Mouse (Mus musculus) midbrain, postnatal 0 days (tissue): ENCODE data around the gene Lrriq4. TPM values are rescaled to one million over a fixed set of nuclear protein-coding genes. Genes with fewer than 3 reads are reported as not detected.
"Not testable (repeated sequence)": the region's sequence is repeated elsewhere in the genome, so short reads cannot be mapped to it uniquely, and the experiment has no call there.

Experiments
- ATAC-seq: fragments of 200-750 bp; cut with Nextera tagmentation; 2 replicates; pipeline ENCODE4 v1.8.0; 2017; ENCODE audit warnings: moderate number of reproducible peaks, mild to moderate bottlenecking, moderate TSS enrichment, moderate library complexity; ENCODE audit not compliant: low FRiP score
- DNase-seq: peaks from one replicate; pipeline ENCODE4 v3.0.0-alpha.2; 2015; ENCODE audit warnings: low spot score
- H3K27ac ChIP-seq: fragments of 300-500 bp; sonication (generic); 2 replicates; pipeline ENCODE4 v1.5.1; 2014; ENCODE audit warnings: low read depth, mild to moderate bottlenecking, low read length, mixed read lengths
- H3K27me3 ChIP-seq: fragments of 300-500 bp; sonication (generic); 2 replicates; pipeline ENCODE4 v1.6.1; 2014; ENCODE audit warnings: low read length, control low read depth, mixed read lengths; ENCODE audit not compliant: insufficient read depth
- H3K36me3 ChIP-seq: fragments of 300-500 bp; sonication (generic); 2 replicates; pipeline ENCODE4 v1.6.1; 2014; ENCODE audit warnings: low read length, control low read depth, mixed read lengths; ENCODE audit not compliant: insufficient read depth
- H3K4me1 ChIP-seq: fragments of 300-500 bp; sonication (generic); 2 replicates; pipeline ENCODE4 v1.6.1; 2014; ENCODE audit warnings: mild to moderate bottlenecking, control low read depth, antibody characterized with exemption, low read length, mixed read lengths; ENCODE audit not compliant: insufficient read depth
- H3K4me2 ChIP-seq: fragments of 300-500 bp; sonication (generic); 2 replicates; pipeline ENCODE4 v1.6.1; 2014; ENCODE audit warnings: low read depth, mild to moderate bottlenecking, low read length, mixed read lengths; ENCODE audit not compliant: poor library complexity, severe bottlenecking
- H3K4me3 ChIP-seq: fragments of 300-500 bp; sonication (generic); 2 replicates; pipeline ENCODE4 v1.5.1; 2014; ENCODE audit warnings: low read depth, mild to moderate bottlenecking, low read length, moderate library complexity
- H3K9ac ChIP-seq: fragments of 300-500 bp; sonication (generic); replicated peaks from 2 replicates; pipeline ENCODE4 v1.6.1; 2014; ENCODE audit warnings: mild to moderate bottlenecking, low read length, moderate library complexity, mixed read lengths; ENCODE audit not compliant: poor library complexity, severe bottlenecking
- H3K9me3 ChIP-seq: fragments of 300-500 bp; sonication (generic); 2 replicates; pipeline ENCODE4 v1.6.1; 2016; ENCODE audit warnings: low read length, control low read depth
- CTCF ChIP-seq: IDR thresholded peaks from 2 replicates; pipeline ENCODE4 v1.5.1; 2016; ENCODE audit warnings: antibody characterized with exemption, mild to moderate bottlenecking
- WGBS: fragments of 180-500 bp; shearing (Covaris S2); extraction: QIAGEN DNeasy Blood & Tissue Kit; methylation state at CpG from one replicate; pipeline ENCODE4 v1.1.7; 2014; 5-methylcytosine and 5-hydroxymethylcytosine counted together
- polyA plus RNA-seq: library from polyadenylated mRNA; unstranded; fragments of >200 nt; fragmentation: Nextera tagmentation; extraction: Ambion mirVana; gene quantifications from 2 replicates; pipeline ENCODE4 v1.2.1, GENCODE M21; 2015
- total RNA-seq: library from RNA; depleted of rRNA; stranded (reverse); fragments of >200 nt; gene quantifications from 2 replicates; pipeline ENCODE4 v1.2.3, GENCODE M21; 2014

Lrriq4 gene
- total and polyA plus RNA-seq, 2 experiments from 2014 or later: not detected

DNA sequence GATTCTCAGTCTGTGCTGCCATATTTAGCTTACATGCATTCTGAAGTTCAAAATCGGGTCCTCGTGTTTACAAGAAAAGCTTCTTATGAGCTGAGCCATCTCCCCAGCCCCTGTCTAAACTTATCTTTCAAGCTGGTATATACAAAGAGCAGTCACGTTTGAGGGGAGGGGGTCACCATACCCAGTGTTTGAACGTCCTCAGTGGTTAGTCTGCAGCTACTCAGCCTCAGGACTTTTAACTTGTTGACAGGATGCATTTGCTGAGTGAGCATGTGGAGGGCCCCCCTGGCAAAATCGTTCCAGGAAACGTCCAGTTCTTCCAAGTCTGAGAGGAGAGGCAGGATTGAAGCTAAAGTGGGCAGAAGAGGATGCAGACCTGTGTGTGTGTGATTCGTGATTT, 46.7 kb downstream of the Lrriq4 start:
- Histone ChIP-seq H3K4me1 (no peaks in the 10 kb centered on the region), H3K36me3 (no peaks in the 10 kb centered on the region), H3K9me3 (no peaks in the 10 kb centered on the region), H3K4me3 (no peak overlapping the region), H3K4me2 (no peak overlapping the region), H3K9ac (no peak overlapping the region), H3K27ac (no peak overlapping the region), H3K27me3 (no peaks in the 10 kb centered on the region)
- DNase-seq: no peak
- ATAC-seq: no peak
- no peak for TF ChIP-seq CTCF
- WGBS: 76% methylated on average over 7 of the region's 7 CpGs

DNA sequence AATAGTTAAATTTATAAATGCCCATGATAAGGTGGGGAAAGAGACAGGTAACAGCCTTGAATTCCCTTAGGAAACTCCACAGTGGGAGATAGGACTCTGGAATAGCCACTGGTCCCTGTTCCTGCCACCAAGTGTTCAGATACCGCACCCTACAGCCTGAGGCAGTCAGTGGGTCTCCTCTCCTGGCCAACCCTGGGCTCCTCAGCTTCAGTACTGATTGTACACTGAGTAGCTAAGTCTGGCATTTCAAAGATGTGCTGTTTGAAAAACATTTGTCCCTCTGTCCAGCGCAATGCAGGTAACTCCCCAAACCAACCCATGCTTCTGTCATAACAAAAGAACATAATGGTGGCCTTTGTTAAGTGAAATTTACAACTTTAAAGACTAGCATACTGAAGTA, 51.4 kb downstream of the Lrriq4 start:
- Histone ChIP-seq H3K9me3 (no peaks in the 10 kb centered on the region), H3K4me2 (no peak overlapping the region), H3K9ac (no peak overlapping the region), H3K27me3 (no peaks in the 10 kb centered on the region), H3K4me3 (no peak overlapping the region), H3K27ac (no peak overlapping the region), H3K36me3 (no peaks in the 10 kb centered on the region), H3K4me1 (no peaks in the 10 kb centered on the region)
- no peak for ATAC-seq
- 97% methylated on average over 2 of the region's 2 CpGs for WGBS
- DNase-seq: no peak
- TF ChIP-seq CTCF: no peak

DNA sequence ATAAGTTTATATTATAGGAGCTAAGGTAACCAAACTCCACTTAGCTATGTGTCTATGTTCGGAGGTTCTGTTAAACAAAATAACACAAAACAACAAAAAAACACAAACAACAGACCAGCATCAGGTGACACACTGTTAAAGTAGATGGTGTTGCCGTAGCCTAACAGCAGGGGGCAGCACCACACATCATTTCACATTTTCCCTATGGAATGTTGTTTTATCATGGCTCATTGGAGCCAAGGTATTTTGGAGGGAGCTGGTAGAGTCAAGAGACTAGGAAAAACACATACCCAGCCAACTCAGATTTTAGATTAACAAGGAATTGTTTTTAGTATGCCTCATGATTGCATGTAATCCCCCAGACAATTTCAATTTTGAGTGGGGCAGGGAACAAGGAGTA, 52.0 kb downstream of the Lrriq4 start:
- DNase-seq (peak; percentile 56), ATAC-seq (0 out of 2 replicates have a peak, but pooled peaks have one; percentile 13)
- Histone ChIP-seq H3K4me2 (no peak overlapping the region), H3K9me3 (no peaks in the 10 kb centered on the region), H3K27me3 (no peaks in the 10 kb centered on the region), H3K9ac (no peak overlapping the region), H3K4me3 (no peak overlapping the region), H3K36me3 (no peaks in the 10 kb centered on the region), H3K27ac (no peak overlapping the region), H3K4me1 (no peaks in the 10 kb centered on the region)
- peak; percentile 87 for TF ChIP-seq CTCF
- WGBS: 23% methylated on average over 2 of the region's 2 CpGs

DNA sequence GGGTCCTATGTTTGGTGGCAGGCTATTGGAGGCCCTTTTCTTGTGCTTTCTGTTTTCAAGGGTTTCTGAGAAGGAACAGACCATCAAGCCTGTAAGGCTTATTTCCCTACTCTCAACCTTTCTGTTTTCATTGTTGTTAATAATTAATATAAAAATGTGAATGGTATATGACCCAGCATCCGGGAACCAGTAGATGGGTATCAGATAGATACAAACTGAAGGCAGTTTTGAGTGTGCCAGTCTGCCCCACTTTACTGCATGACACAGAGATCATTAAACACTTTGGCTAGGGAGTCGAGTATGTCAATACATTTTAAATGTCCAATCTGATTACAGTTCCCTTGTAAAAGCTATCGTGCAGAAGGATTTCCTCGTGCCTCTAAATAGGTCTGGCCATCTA, 53.6 kb downstream of the Lrriq4 start:
- 68% methylated on average over 4 of the region's 4 CpGs for WGBS
- ATAC-seq (no peak), DNase-seq (no peak)
- Histone ChIP-seq H3K27me3 (no peaks in the 10 kb centered on the region), H3K9me3 (no peaks in the 10 kb centered on the region), H3K4me3 (no peak overlapping the region), H3K36me3 (no peaks in the 10 kb centered on the region), H3K27ac (no peak overlapping the region), H3K9ac (no peak overlapping the region), H3K4me2 (no peak overlapping the region), H3K4me1 (no peaks in the 10 kb centered on the region)
- no peak for TF ChIP-seq CTCF

DNA sequence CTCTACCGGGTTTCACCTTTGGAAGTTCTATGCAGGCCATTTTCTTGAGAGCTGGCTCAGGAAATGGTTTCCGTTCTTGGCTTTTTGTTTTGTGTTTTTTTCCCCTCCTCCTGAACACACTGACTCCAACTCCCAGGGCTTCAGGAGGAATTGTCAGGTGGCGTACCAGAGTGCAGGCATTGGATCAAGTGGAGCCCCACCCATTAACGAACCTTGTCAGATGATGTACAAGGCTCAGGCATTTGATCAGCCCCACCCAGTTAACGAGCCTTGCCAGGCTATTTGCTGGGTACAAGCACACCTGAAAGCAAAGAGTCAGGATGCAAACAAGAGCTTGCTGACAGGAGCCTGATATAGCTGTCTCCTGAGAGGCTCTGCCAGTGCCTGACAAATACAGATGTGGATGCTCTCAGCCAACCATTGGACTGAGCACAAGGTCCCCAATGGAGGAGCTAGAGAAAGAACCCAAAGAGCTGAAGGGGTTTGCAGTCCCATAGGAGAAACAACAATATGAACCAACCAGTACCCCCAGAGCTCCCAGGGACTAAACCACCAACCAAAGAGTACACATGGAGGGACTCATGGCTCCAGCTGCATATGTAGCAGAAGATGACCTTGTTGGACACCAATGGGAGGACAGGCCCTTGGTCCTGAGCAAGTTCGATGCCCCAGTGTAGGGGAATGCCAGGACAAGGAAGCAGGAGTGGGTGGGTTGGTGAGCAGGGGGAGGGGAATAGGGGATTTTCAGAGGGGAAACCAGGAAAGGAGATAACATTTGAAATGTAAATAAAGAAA, 55.6 kb downstream of the Lrriq4 start, which contains the start of gene Lrrc31:
TSS of gene Lrrc31 (minus strand) at position 133 of the 795 bp plus-strand sequence.
- not testable (repeated sequence) for H3K27me3 ChIP-seq, DNase-seq, ATAC-seq, H3K4me1 ChIP-seq, H3K4me2 ChIP-seq, H3K4me3 ChIP-seq, H3K36me3 ChIP-seq, H3K9ac ChIP-seq, H3K9me3 ChIP-seq, H3K27ac ChIP-seq
- 88% methylated on average over 6 of the region's 6 CpGs for WGBS

DNA sequence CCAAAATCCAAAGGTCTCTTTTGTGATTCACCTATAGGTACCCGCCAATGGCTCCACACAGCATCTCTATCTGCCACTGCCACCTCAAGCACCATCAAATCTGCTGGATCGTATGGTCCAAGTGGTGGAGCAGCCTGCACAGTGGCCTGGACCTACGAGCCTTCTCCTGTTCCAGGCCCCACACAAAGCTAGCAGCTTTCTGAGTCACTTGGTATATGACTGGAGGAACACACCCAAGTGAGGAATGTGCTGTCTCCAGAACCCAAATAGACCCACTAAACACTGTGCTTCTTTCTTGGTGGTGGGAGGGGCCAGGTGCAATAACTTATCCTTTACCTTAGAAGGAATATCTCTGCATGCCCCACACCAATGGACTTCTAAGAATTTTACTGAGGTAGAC, 61.7 kb downstream of the Lrriq4 start:
- no peak for TF ChIP-seq CTCF
- 88% methylated on average over 3 of the region's 3 CpGs for WGBS

More for the DNA sequence above, 61.7 kb downstream of the Lrriq4 start:
- ATAC-seq (no peak), DNase-seq (no peak)
- H3K4me3 ChIP-seq: no peak overlapping the region
- H3K9ac ChIP-seq: no peak overlapping the region
- no peaks in the 10 kb centered on the region for H3K27me3 ChIP-seq
- H3K27ac ChIP-seq: no peak overlapping the region
- H3K4me1 ChIP-seq: no peaks in the 10 kb centered on the region
- no peak overlapping the region for H3K4me2 ChIP-seq
- H3K9me3 ChIP-seq: no peaks in the 10 kb centered on the region
- H3K36me3 ChIP-seq: no peaks in the 10 kb centered on the region
